Mouse (Mus musculus) embryo, embryonic 11 days (tissue): Measurements from ENCODE around the gene Crybg3.
A peak's percentile ranks its signal among the peaks of the same experiment; 100 is the strongest.
"Not testable (repeated sequence)": the region's sequence is repeated elsewhere in the genome, so short reads cannot be mapped to it uniquely, and the experiment has no call there.

ENCODE experiments used
- DNase-seq: peaks from one replicate; pipeline ENCODE4 v3.0.0-alpha.2; 2015

Crybg3 gene

GRCm38 (mm10) chr16:59531243-59531642 lies 69.5 kb downstream of the Crybg3 start:
- no peak for DNase-seq

GRCm38 (mm10) chr16:59529570-59529969 lies 71.2 kb downstream of the Crybg3 start:
- DNase-seq = no peak

GRCm38 (mm10) chr16:59526939-59527338 lies 73.8 kb downstream of the Crybg3 start:
- DNase-seq = no peak

- DNase-seq = no peak
These were observed 78.9 kb downstream of the Crybg3 start for GRCm38 (mm10) chr16:59521752-59522423.

GRCm38 (mm10) chr16:59517447-59518219 lies 83.1 kb downstream of the Crybg3 start:
- DNase-seq = peak; percentile 34

GRCm38 (mm10) chr16:59516965-59517364 lies 83.8 kb downstream of the Crybg3 start:
- no peak for DNase-seq

- no peak for DNase-seq
These were observed 85.6 kb downstream of the Crybg3 start for GRCm38 (mm10) chr16:59515169-59515568.

- no peak for DNase-seq
These were observed 90.9 kb downstream of the Crybg3 start for GRCm38 (mm10) chr16:59509830-59510229.

- no peak for DNase-seq
These were observed 101.6 kb downstream of the Crybg3 start for GRCm38 (mm10) chr16:59499180-59499579.

GRCm38 (mm10) chr16:59497947-59498346 lies 102.8 kb downstream of the Crybg3 start:
- no peak for DNase-seq

- DNase-seq = no peak
These were observed 107.6 kb downstream of the Crybg3 start for GRCm38 (mm10) chr16:59493199-59493598.

- DNase-seq = no peak
These were observed 112.7 kb downstream of the Crybg3 start for GRCm38 (mm10) chr16:59487975-59488548.

- no peak for DNase-seq
These were observed 113.5 kb downstream of the Crybg3 start for GRCm38 (mm10) chr16:59487239-59487638.

- DNase-seq = no peak
These were observed 122.8 kb downstream of the Crybg3 start for GRCm38 (mm10) chr16:59477955-59478354.

- DNase-seq = peak; percentile 65
These were observed 126.0 kb downstream of the Crybg3 start for GRCm38 (mm10) chr16:59474788-59475187.

GRCm38 (mm10) chr16:59472546-59472945 lies 128.2 kb downstream of the Crybg3 start:
- DNase-seq = no peak

GRCm38 (mm10) chr16:59471637-59472278 lies 129.0 kb downstream of the Crybg3 start, which contains the start of gene Riox2:
Gene Riox2, plus strand, starts transcription at chr16:59471775.
- peak; percentile 91 for DNase-seq

- no peak for DNase-seq
These were observed 130.9 kb downstream of the Crybg3 start for GRCm38 (mm10) chr16:59469846-59470245.

- DNase-seq = no peak
These were observed 136.8 kb downstream of the Crybg3 start for GRCm38 (mm10) chr16:59463973-59464372.

GRCm38 (mm10) chr16:59463567-59463966 lies 137.2 kb downstream of the Crybg3 start:
- DNase-seq = no peak

- not testable (repeated sequence) for DNase-seq
These were observed 141.4 kb downstream of the Crybg3 start for GRCm38 (mm10) chr16:59459259-59459861.

- DNase-seq = no peak
These were observed 149.0 kb downstream of the Crybg3 start for GRCm38 (mm10) chr16:59451813-59452212.

- no peak for DNase-seq
These were observed 151.7 kb downstream of the Crybg3 start for GRCm38 (mm10) chr16:59449092-59449491.
